Mouse (Mus musculus) liver, embryonic 16.5 days (tissue): ENCODE measurements around the gene Dcakd. TPM values are rescaled to one million over a fixed set of nuclear protein-coding genes. Genes with fewer than 3 reads are reported as not detected.

Experiments
- ATAC-seq: fragments of 200-750 bp; cut with Nextera tagmentation; 2 replicates; pipeline ENCODE4 v1.8.0; 2017; ENCODE audit warnings: low read depth, mild to moderate bottlenecking, moderate number of reproducible peaks, moderate library complexity
- H3K27ac ChIP-seq: fragments of 300-500 bp; sonication (generic); 2 replicates; pipeline ENCODE4 v1.5.1; 2014; ENCODE audit warnings: mild to moderate bottlenecking, low read length
- H3K27me3 ChIP-seq: fragments of 300-500 bp; sonication (generic); 2 replicates; pipeline ENCODE4 v1.6.1; 2014; ENCODE audit warnings: low read depth, low read length, mixed read lengths; ENCODE audit not compliant: control insufficient read depth, insufficient read depth
- H3K36me3 ChIP-seq: fragments of 300-500 bp; sonication (generic); 2 replicates; pipeline ENCODE4 v1.6.1; 2014; ENCODE audit warnings: mild to moderate bottlenecking; ENCODE audit not compliant: control insufficient read depth, insufficient read depth
- H3K4me1 ChIP-seq: fragments of 300-500 bp; sonication (generic); 2 replicates; pipeline ENCODE4 v1.6.1; 2014; ENCODE audit warnings: low read depth, low read length, mixed read lengths; ENCODE audit not compliant: control insufficient read depth
- H3K4me2 ChIP-seq: fragments of 300-500 bp; sonication (generic); 2 replicates; pipeline ENCODE4 v1.6.1; 2014; ENCODE audit warnings: low read depth, low read length, mixed read lengths
- H3K4me3 ChIP-seq: fragments of 300-500 bp; sonication (generic); 2 replicates; pipeline ENCODE4 v1.5.1; 2014; ENCODE audit warnings: low read depth, mild to moderate bottlenecking, low read length
- H3K9ac ChIP-seq: fragments of 300-500 bp; sonication (generic); 2 replicates; pipeline ENCODE4 v1.6.1; 2014; ENCODE audit warnings: low read depth, low read length
- H3K9me3 ChIP-seq: fragments of 300-500 bp; sonication (generic); replicated peaks from 2 replicates; pipeline ENCODE4 v1.6.1; 2016; ENCODE audit warnings: low read length; ENCODE audit not compliant: control insufficient read depth
- WGBS: fragments of 180-500 bp; shearing (Covaris S2); extraction: QIAGEN DNeasy Blood & Tissue Kit; methylation state at CpG from one replicate; pipeline ENCODE4 v1.1.7; 2014; ENCODE audit not compliant: insufficient replicate concordance; 5-methylcytosine and 5-hydroxymethylcytosine counted together
- polyA plus RNA-seq: library from polyadenylated mRNA; unstranded; fragments of >200 nt; fragmentation: Nextera tagmentation; extraction: Ambion mirVana; gene quantifications from 2 replicates; pipeline ENCODE4 v1.2.1, GENCODE M21; 2015

Dcakd gene
- polyA plus RNA-seq, 1 experiment from 2014 or later = 29.0 TPM

- 87% methylated on average over 12 of the region's 12 CpGs for WGBS
Measured at GRCm38 (mm10) chr11:102996991-102997770, 31.0 kb downstream of the Dcakd start.

GRCm38 (mm10) chr11:102996385-102996784 is 31.7 kb downstream of the Dcakd start:
- H3K9ac ChIP-seq = no peak overlapping the region
- no peak overlapping the region for H3K4me2 ChIP-seq
- H3K36me3 ChIP-seq = peaks cover 2% of the 10 kb centered on the region
- no peak for ATAC-seq
- H3K9me3 ChIP-seq = no peaks in the 10 kb centered on the region
- H3K27ac ChIP-seq = no peak overlapping the region
- peaks cover 13% of the 10 kb centered on the region for H3K27me3 ChIP-seq
- peaks cover 13% of the 10 kb centered on the region for H3K4me1 ChIP-seq
- no peak overlapping the region for H3K4me3 ChIP-seq
- WGBS = 73% methylated on average over 7 of the region's 7 CpGs

More at GRCm38 (mm10) chr11:102996991-102997770, 31.0 kb downstream of the Dcakd start:
- Histone ChIP-seq H3K27me3 (peaks cover 5% of the 10 kb centered on the region), H3K9me3 (no peaks in the 10 kb centered on the region), H3K9ac (no peak overlapping the region), H3K4me2 (no peak overlapping the region), H3K36me3 (peaks cover 2% of the 10 kb centered on the region), H3K27ac (no peak overlapping the region), H3K4me3 (no peak overlapping the region), H3K4me1 (peaks cover 13% of the 10 kb centered on the region)
- ATAC-seq = no peak

- H3K27ac ChIP-seq = no peak overlapping the region
- WGBS = 86% methylated on average over 18 of the region's 18 CpGs
Measured at GRCm38 (mm10) chr11:102994952-102995351, 33.2 kb downstream of the Dcakd start.

GRCm38 (mm10) chr11:102993420-102994029 is 34.6 kb downstream of the Dcakd start:
- Histone ChIP-seq H3K9ac (no peak overlapping the region), H3K4me1 (peaks cover 12% of the 10 kb centered on the region), H3K27me3 (peaks cover 41% of the 10 kb centered on the region), H3K27ac (no peak overlapping the region), H3K9me3 (no peaks in the 10 kb centered on the region), H3K4me2 (no peak overlapping the region), H3K4me3 (no peak overlapping the region), H3K36me3 (peaks cover 2% of the 10 kb centered on the region)
- no peak for ATAC-seq
- WGBS = 66% methylated on average over 17 of the region's 17 CpGs

More at GRCm38 (mm10) chr11:102994952-102995351, 33.2 kb downstream of the Dcakd start:
- Histone ChIP-seq H3K4me1 (peaks cover 13% of the 10 kb centered on the region), H3K4me2 (no peak overlapping the region), H3K4me3 (no peak overlapping the region), H3K9me3 (no peaks in the 10 kb centered on the region), H3K27me3 (peaks cover 27% of the 10 kb centered on the region), H3K9ac (no peak overlapping the region), H3K36me3 (peaks cover 2% of the 10 kb centered on the region)
- no peak for ATAC-seq

- no peak overlapping the region for H3K4me2 ChIP-seq
- WGBS = 16% methylated on average over 5 of the region's 5 CpGs
- H3K27me3 ChIP-seq = peaks cover 45% of the 10 kb centered on the region
- peaks cover 6% of the 10 kb centered on the region for H3K4me1 ChIP-seq
- H3K36me3 ChIP-seq = peaks cover 2% of the 10 kb centered on the region
- no peak overlapping the region for H3K27ac ChIP-seq
- H3K9me3 ChIP-seq = no peaks in the 10 kb centered on the region
- peak; percentile 44; the same call in 1 of the 2 replicates for ATAC-seq
- H3K4me3 ChIP-seq = no peak overlapping the region
- no peak overlapping the region for H3K9ac ChIP-seq
Measured at GRCm38 (mm10) chr11:102992940-102993339, 35.2 kb downstream of the Dcakd start.

GRCm38 (mm10) chr11:102991681-102992080 is 36.5 kb downstream of the Dcakd start:
- 5% methylated on average over 16 of the region's 16 CpGs for WGBS
- Histone ChIP-seq H3K36me3 (peaks cover 2% of the 10 kb centered on the region; the same call in 1 of the 2 replicates), H3K9ac (no peak overlapping the region), H3K4me3 (no peak overlapping the region), H3K9me3 (no peaks in the 10 kb centered on the region), H3K27me3 (peaks cover 45% of the 10 kb centered on the region), H3K4me2 (no peak overlapping the region), H3K27ac (no peak overlapping the region), H3K4me1 (peaks cover 4% of the 10 kb centered on the region)
- ATAC-seq = no peak

GRCm38 (mm10) chr11:102990152-102990663 is 37.9 kb downstream of the Dcakd start:
- H3K27ac ChIP-seq = no peak overlapping the region
- H3K4me2 ChIP-seq = peak overlapping the region; percentile 48
- no peaks in the 10 kb centered on the region for H3K36me3 ChIP-seq
- no peak for ATAC-seq
- H3K4me3 ChIP-seq = peak overlapping the region; percentile 26
- 3% methylated on average over 29 of the region's 29 CpGs for WGBS
- no peaks in the 10 kb centered on the region for H3K9me3 ChIP-seq
- H3K9ac ChIP-seq = no peak overlapping the region
- peaks cover 45% of the 10 kb centered on the region for H3K27me3 ChIP-seq
- H3K4me1 ChIP-seq = peaks cover 4% of the 10 kb centered on the region

DNA sequence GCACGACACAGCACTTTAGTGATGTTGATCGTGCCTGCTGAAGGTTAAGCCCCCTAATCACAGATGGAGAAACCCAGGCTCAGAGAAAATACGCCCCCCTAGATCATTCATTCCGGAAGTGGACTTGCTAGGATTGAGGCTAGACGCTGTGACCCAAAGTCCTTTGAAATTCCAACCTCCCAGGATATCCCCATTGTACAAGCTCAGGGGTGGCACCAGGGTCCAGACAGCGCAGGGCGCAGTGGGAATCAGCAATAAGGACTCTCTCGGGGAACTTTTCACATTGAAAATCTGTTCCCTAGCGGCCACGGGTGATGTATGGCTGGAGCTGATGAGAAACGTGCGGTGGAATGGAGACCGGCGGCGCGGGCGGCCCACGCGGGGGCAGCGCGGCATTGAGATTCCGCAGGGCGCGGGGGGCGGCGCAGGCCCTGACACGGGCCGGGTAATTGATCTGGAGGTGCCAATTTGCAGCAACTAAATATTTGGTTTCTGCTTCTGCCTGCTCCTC is 38.4 kb downstream of the Dcakd start:
- no peak overlapping the region for H3K27ac ChIP-seq
- no peaks in the 10 kb centered on the region for H3K36me3 ChIP-seq
- ATAC-seq = no peak
- no peak overlapping the region for H3K9ac ChIP-seq
- peak overlapping the region; percentile 26 for H3K4me3 ChIP-seq
- 9% methylated on average over 28 of the region's 28 CpGs for WGBS
- H3K4me1 ChIP-seq = peaks cover 4% of the 10 kb centered on the region
- H3K4me2 ChIP-seq = peak overlapping the region; percentile 48
- H3K27me3 ChIP-seq = peaks cover 45% of the 10 kb centered on the region
- no peaks in the 10 kb centered on the region for H3K9me3 ChIP-seq

GRCm38 (mm10) chr11:102985160-102985559 is 43.0 kb downstream of the Dcakd start:
- no peak overlapping the region for H3K9ac ChIP-seq
- no peak overlapping the region for H3K27ac ChIP-seq
- peaks cover 4% of the 10 kb centered on the region for H3K4me1 ChIP-seq
- H3K4me3 ChIP-seq = no peak overlapping the region
- H3K4me2 ChIP-seq = no peak overlapping the region
- H3K36me3 ChIP-seq = no peaks in the 10 kb centered on the region
- no peaks in the 10 kb centered on the region for H3K9me3 ChIP-seq
- H3K27me3 ChIP-seq = peaks cover 21% of the 10 kb centered on the region
- ATAC-seq = no peak
- WGBS = 64% methylated on average over 6 of the region's 6 CpGs
